Mouse (Mus musculus) MEL (cell line): Measurements from ENCODE around the gene Naa60. TPM values are rescaled to one million over a fixed set of nuclear protein-coding genes. Genes with fewer than 3 reads are reported as not detected.

Experiments
- DNase-seq: peaks from one replicate; pipeline ENCODE4 v3.0.0; 2011; ENCODE audit warnings: low read depth, low spot score
- H3K27ac ChIP-seq: 2 replicates; pipeline ENCODE4 v1.5.1; 2012; ENCODE audit warnings: low read depth, mild to moderate bottlenecking, control low read depth, low read length, moderate library complexity; ENCODE audit not compliant: control insufficient read depth
- H3K27me3 ChIP-seq, 2 experiments: fragments of 150-350 bp in 1 of 2; sonication (generic) in 1 of 2; 2 replicates each; pipeline ENCODE4 v1.6.1; 2012; ENCODE audit warnings: low read length in 2 of 2, mild to moderate bottlenecking in 2 of 2, improper control_type of control experiment in 1 of 2, moderate library complexity in 1 of 2; ENCODE audit not compliant: insufficient read depth in 2 of 2, control insufficient read depth in 1 of 2
- H3K36me3 ChIP-seq, 2 experiments: 2 replicates each; pipeline ENCODE4 v1.6.1; 2012 to 2014; ENCODE audit warnings: low read length in 2 of 2, improper control_type of control experiment in 1 of 2, inconsistent platforms in 1 of 2, mild to moderate bottlenecking in 1 of 2; ENCODE audit not compliant: insufficient read depth in 2 of 2, control insufficient read depth in 1 of 2
- H3K4me1 ChIP-seq, 2 experiments: fragments of 150-350 bp in 1 of 2; sonication (generic) in 1 of 2; 2 replicates each; pipeline ENCODE4 v1.6.1; 2012; ENCODE audit warnings: low read length in 2 of 2, improper control_type of control experiment in 1 of 2, mild to moderate bottlenecking in 1 of 2; ENCODE audit not compliant: insufficient read depth in 2 of 2, control insufficient read depth in 1 of 2
- H3K4me3 ChIP-seq, 2 experiments: fragments of 150-350 bp in 1 of 2; sonication (generic) in 1 of 2; 2 replicates each; pipeline ENCODE4 v1.5.1; 2012; ENCODE audit warnings: low read depth in 2 of 2, low read length in 2 of 2, mild to moderate bottlenecking in 2 of 2, moderate library complexity in 2 of 2, control low read depth in 1 of 2, improper control_type of control experiment in 1 of 2; ENCODE audit not compliant: control insufficient read depth in 1 of 2, insufficient read depth in 1 of 2
- H3K79me2 ChIP-seq: 2 replicates; pipeline ENCODE4 v1.6.1; 2012; ENCODE audit warnings: mild to moderate bottlenecking, low read length, moderate library complexity; ENCODE audit not compliant: control insufficient read depth, poor library complexity, insufficient read depth
- H3K9ac ChIP-seq: 2 replicates; pipeline ENCODE4 v1.6.1; 2012; ENCODE audit warnings: low read depth, mild to moderate bottlenecking, control low read depth, low read length, moderate library complexity; ENCODE audit not compliant: control insufficient read depth, poor library complexity, severe bottlenecking
- H3K9me3 ChIP-seq: fragments of 150-350 bp; sonication (generic); replicated peaks from 2 replicates; pipeline ENCODE4 v1.6.1; 2012; ENCODE audit warnings: mild to moderate bottlenecking, low read length, improper control_type of control experiment, moderate library complexity; ENCODE audit not compliant: insufficient read depth
- CHD1 ChIP-seq: IDR thresholded peaks from 2 replicates; pipeline ENCODE4 v1.6.1; 2012; ENCODE audit warnings: low read depth, mild to moderate bottlenecking, inconsistent platforms, low read length, improper control_type of control experiment
- E2F4 ChIP-seq: IDR thresholded peaks from 2 replicates; pipeline ENCODE4 v1.6.1; 2011; ENCODE audit warnings: low read depth, low read length, improper control_type of control experiment, borderline replicate concordance
- ELF1 ChIP-seq: IDR thresholded peaks from 2 replicates; pipeline ENCODE4 v1.6.1; 2014; ENCODE audit warnings: low read depth, mild to moderate bottlenecking, inconsistent platforms, low read length, improper control_type of control experiment, moderate library complexity
- GABPA ChIP-seq: IDR thresholded peaks from 2 replicates; pipeline ENCODE4 v1.6.1; 2012; ENCODE audit warnings: low read depth, mild to moderate bottlenecking, inconsistent platforms, low read length, improper control_type of control experiment, moderate library complexity
- HCFC1 ChIP-seq: IDR thresholded peaks from 2 replicates; pipeline ENCODE4 v1.6.1; 2012; ENCODE audit warnings: low read depth, mild to moderate bottlenecking, inconsistent platforms, low read length, improper control_type of control experiment, moderate library complexity
- KAT2A ChIP-seq: conservative IDR thresholded peaks from 2 replicates; pipeline ENCODE4 v1.6.1; 2012; ENCODE audit warnings: low read depth, low read length, improper control_type of control experiment, inconsistent platforms
- MAFK ChIP-seq: IDR thresholded peaks from 2 replicates; pipeline ENCODE4 v1.6.1; 2011; ENCODE audit warnings: low read depth, mild to moderate bottlenecking, low read length, improper control_type of control experiment, borderline replicate concordance
- MAZ ChIP-seq: IDR thresholded peaks from 2 replicates; pipeline ENCODE4 v1.6.1; 2012; ENCODE audit warnings: low read depth, mild to moderate bottlenecking, inconsistent platforms, low read length, improper control_type of control experiment
- MYB ChIP-seq: IDR thresholded peaks from 2 replicates; pipeline ENCODE4 v1.6.1; 2011; ENCODE audit warnings: mild to moderate bottlenecking, low read depth, low read length, improper control_type of control experiment
- POLR2A ChIP-seq, 2 experiments: IDR thresholded peaks; 2 replicates each; pipeline ENCODE4 v1.6.1; 2011 to 2012; ENCODE audit warnings: low read length in 2 of 2, mild to moderate bottlenecking in 2 of 2, control low read depth in 1 of 2, improper control_type of control experiment in 1 of 2, low read depth in 1 of 2, moderate library complexity in 1 of 2; ENCODE audit not compliant: control insufficient read depth in 1 of 2, insufficient read depth in 1 of 2, poor library complexity in 1 of 2
- RCOR1 ChIP-seq: IDR thresholded peaks from 2 replicates; pipeline ENCODE4 v1.6.1; 2012; ENCODE audit warnings: low read depth, mild to moderate bottlenecking, inconsistent platforms, low read length, improper control_type of control experiment
- SIN3A ChIP-seq: IDR thresholded peaks from 2 replicates; pipeline ENCODE4 v1.6.1; 2012; ENCODE audit warnings: low read length, improper control_type of control experiment, inconsistent platforms
- TBP ChIP-seq: IDR thresholded peaks from 2 replicates; pipeline ENCODE4 v1.8.0; 2011; ENCODE audit warnings: low read depth, low read length, improper control_type of control experiment
- UBTF ChIP-seq: IDR thresholded peaks from 2 replicates; pipeline ENCODE4 v1.6.1; 2012; ENCODE audit warnings: low read depth, mild to moderate bottlenecking, inconsistent platforms, low read length, improper control_type of control experiment, moderate library complexity, borderline replicate concordance; ENCODE audit not compliant: insufficient read depth
- ZKSCAN1 ChIP-seq: IDR thresholded peaks from 2 replicates; pipeline ENCODE4 v1.6.1; 2012; ENCODE audit warnings: low read depth, mild to moderate bottlenecking, inconsistent platforms, low read length, improper control_type of control experiment, moderate library complexity
- polyA plus RNA-seq, 2 experiments: library from polyadenylated mRNA; stranded (reverse) in 1 of 2; unstranded in 1 of 2; fragments of >175 nt in 1 of 2; fragments of >200 nt in 1 of 2; gene quantifications; 2 replicates each; pipeline versions ENCODE4 v1.2.1 to v1.2.4; 2012; ENCODE audit warnings: low replicate concordance in 2 of 2, low read depth in 1 of 2; ENCODE audit not compliant: insufficient read length in 2 of 2, insufficient read depth in 1 of 2, missing spikeins in 1 of 2
- total RNA-seq: library from RNA; depleted of rRNA; stranded (reverse); fragments of 300-350 nt; gene quantifications from 2 replicates; pipeline ENCODE4 v1.2.3, GENCODE M21; 2012

Naa60 gene
- total and polyA plus RNA-seq, 3 experiments: 28.0 to 67.5 TPM; not detected in 1

DNA sequence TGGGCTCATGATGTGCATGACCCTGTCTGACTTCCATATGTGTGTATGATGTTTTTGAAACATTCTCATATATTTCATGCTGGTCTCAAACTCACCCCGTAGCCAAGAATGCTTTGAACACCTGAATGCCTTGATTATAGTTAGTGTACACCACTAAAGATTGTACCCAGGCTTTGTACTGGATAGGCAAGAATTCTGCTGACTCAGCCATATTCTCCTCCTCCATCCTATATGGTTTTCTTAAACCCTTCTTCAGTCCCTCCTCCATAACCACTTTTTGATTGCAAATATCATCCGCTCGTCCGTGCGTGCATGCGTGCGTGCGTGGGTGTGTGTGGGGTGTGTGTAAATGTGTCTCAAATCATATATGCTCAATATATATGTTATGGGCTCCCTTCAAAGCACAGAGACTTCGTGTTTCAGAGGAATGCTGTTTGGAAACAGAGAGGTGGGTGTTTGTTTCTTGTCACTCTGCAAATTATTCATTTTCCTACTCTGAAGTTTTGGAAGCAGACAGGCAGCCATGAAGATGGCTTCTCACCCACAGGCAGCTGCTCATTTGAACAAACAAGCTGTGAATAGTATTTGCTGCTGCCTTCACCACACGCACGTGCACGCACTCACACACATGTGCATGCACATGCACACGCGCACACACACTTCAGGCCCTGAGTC, 19.6 kb downstream of the Naa60 start:
- Histone ChIP-seq H3K9me3 (no peaks in the 10 kb centered on the region), H3K4me1 (peaks cover 0 to 14% of the 10 kb centered on the region in 2 experiments; a peak in 3 of 4 replicates), H3K79me2 (peaks cover 16% of the 10 kb centered on the region), H3K27me3 (no peaks in the 10 kb centered on the region), H3K36me3 (peaks cover 2 to 13% of the 10 kb centered on the region in 2 experiments), H3K4me3 (no peak overlapping the region), H3K9ac (no peak overlapping the region), H3K27ac (no peak overlapping the region)
- peak; percentile 93 for TF ChIP-seq MAFK
- no peak for TF ChIP-seq CHD1
- DNase-seq: no peak

DNA sequence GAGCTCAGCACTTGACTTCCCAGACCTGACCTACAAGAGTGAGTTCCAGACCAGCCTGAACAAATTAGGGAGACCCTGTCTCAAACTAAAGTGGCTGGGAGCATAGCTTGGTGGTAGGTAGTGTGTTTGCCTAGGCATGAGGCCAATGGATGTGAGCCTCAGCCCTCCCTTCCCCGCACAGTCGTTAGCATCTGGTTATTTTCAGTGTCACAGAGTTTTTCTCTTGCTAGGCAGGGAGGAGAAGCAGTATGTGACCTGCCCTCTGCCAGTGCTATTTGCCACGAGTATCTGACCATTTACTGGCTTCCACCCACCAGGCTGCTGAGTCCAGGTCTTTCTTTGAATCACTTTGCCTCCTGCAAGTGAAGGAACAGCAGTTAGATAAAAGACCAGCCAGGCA, 21.6 kb downstream of the Naa60 start:
- TF ChIP-seq GABPA: no peak
- TF ChIP-seq KAT2A: no peak
- TF ChIP-seq UBTF: no peak
- TF ChIP-seq MYB: no peak
- TF ChIP-seq CHD1: no peak
- no peak for TF ChIP-seq TBP
- no peak for TF ChIP-seq MAZ
- no peak for DNase-seq
- H3K9me3 ChIP-seq: no peaks in the 10 kb centered on the region
- H3K4me1 ChIP-seq: peaks cover 0 to 14% of the 10 kb centered on the region in 2 experiments; a peak in 3 of 4 replicates
- no peak overlapping the region for H3K9ac ChIP-seq
- peaks cover 7 to 13% of the 10 kb centered on the region in 2 experiments for H3K36me3 ChIP-seq
- no peaks in the 10 kb centered on the region for H3K27me3 ChIP-seq
- no peak overlapping the region for H3K27ac ChIP-seq
- H3K4me3 ChIP-seq: no peak overlapping the region
- H3K79me2 ChIP-seq: peaks cover 7% of the 10 kb centered on the region

DNA sequence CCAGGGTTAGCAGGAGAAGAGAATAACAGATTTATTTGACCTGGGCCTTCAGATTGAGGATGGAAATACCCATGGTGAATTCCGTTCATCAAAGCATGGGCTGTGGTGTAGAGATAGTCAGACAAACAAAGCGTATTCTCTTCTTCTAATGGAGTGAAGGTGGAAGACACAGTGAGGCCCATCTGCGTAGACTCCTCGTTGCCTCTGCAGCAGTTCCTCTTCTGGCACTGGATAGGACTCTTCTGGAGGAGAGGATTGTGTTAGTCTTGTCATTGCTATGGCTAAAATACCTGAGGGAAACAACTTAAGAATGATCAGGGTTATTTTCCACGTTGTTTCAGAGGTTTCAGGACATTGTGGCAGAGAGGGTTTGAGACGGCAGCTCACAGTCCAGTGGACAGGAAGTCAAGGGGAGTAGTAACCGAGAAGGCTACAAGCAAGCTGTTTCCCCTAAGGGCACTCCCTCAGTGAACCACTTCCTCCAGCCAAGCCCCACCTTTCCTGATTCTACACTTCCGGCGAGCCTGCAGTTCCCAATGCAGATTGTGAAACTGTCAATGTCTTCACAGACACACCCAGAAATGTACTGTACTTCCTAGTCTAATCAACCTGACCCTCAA, 23.1 kb downstream of the Naa60 start:
- Histone ChIP-seq H3K79me2 (0 out of 2 replicates have a peak, but pooled peaks cover 4% of the 10 kb centered on the region), H3K4me3 (peak overlapping the region in 1 of 2 experiments; percentile 8; a peak in 1 of 4 replicates), H3K36me3 (peaks cover 7 to 13% of the 10 kb centered on the region in 2 experiments), H3K9ac (peak overlapping the region; percentile 13), H3K9me3 (no peaks in the 10 kb centered on the region), H3K27ac (peak overlapping the region; percentile 72), H3K27me3 (no peaks in the 10 kb centered on the region), H3K4me1 (peaks cover 0 to 14% of the 10 kb centered on the region in 2 experiments; a peak in 3 of 4 replicates)
- peak; percentile 77 for DNase-seq
- peak; percentile 71 for TF ChIP-seq TBP
- TF ChIP-seq HCFC1: peak; percentile 66
- peak; percentile 54 for TF ChIP-seq ELF1
- no peak for TF ChIP-seq MAFK
- TF ChIP-seq SIN3A: peak; percentile 51
- no peak for TF ChIP-seq ZKSCAN1
- no peak for TF ChIP-seq RCOR1
- no peak for TF ChIP-seq E2F4
- TF ChIP-seq POLR2A (IDR thresholded peaks at IDR 0.05; ENCODE audit: control insufficient read depth in 1 of 2, insufficient read depth in 1 of 2, low read depth in 1 of 2, low read length in 2 of 2, poor library complexity in 1 of 2): peak in 1 of 2 experiments; percentile 66; a peak in 2 of 4 replicates
